Mouse (Mus musculus) macrophage (primary cell): ENCODE data around the gene Sun5. TPM values are rescaled to one million over a fixed set of nuclear protein-coding genes. Genes with fewer than 3 reads are reported as not detected.
"Not testable (repeated sequence)": the region's sequence is repeated elsewhere in the genome, so short reads cannot be mapped to it uniquely, and the experiment has no call there.

Experiments used
- H3K27ac ChIP-seq: fragments of 350-480 bp; formaldehyde crosslinking; 2 replicates; pipeline ENCODE4 v1.9.0; 2021
- H3K36me3 ChIP-seq: fragments of 350-480 bp; formaldehyde crosslinking; 2 replicates; pipeline ENCODE4 v1.9.0; 2021; ENCODE audit errors: inconsistent target
- H3K4me3 ChIP-seq: fragments of 350-480 bp; formaldehyde crosslinking; 2 replicates; pipeline ENCODE4 v1.9.0; 2021; ENCODE audit errors: inconsistent target
- H3K79me2 ChIP-seq: fragments of 350-480 bp; formaldehyde crosslinking; 2 replicates; pipeline ENCODE4 v1.9.0; 2021; ENCODE audit errors: inconsistent target
- WGBS: methylation state at CpG from one replicate; pipeline ENCODE4 v1.1.7; 2026; ENCODE audit warnings: inconsistent platforms; ENCODE audit not compliant: missing documents; 5-methylcytosine and 5-hydroxymethylcytosine counted together
- polyA plus RNA-seq: library from polyadenylated mRNA; stranded (reverse); fragments of 250-400 nt; gene quantifications from 3 replicates; pipeline ENCODE4 v1.2.4, GENCODE M21; 2018; ENCODE audit warnings: inconsistent platforms

The Sun5 gene
- polyA plus RNA-seq, 1 experiment from 2014 or later, result not detected

DNA sequence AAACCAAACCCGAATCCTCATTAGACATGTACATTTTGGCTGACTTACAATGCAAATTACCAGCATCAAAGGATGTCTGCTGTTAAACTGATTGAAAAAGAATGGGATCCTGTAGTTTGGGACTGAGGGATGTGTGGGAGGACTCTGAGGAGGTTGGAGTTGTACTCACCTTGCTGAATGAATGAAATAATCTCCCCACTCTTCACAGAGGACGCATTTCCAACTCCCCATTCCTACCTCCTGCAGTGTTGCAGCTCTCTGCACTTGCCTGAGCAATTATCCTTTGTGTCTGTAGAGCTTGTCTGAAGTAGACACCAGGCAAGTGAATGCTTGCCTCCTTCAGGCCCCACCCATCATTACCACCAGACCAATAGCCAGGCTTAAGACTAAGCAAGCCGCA, 22.5 kb downstream of the Sun5 start:
- H3K4me3 ChIP-seq, result no peak overlapping the region
- no peak overlapping the region for H3K27ac ChIP-seq
- no peaks in the 10 kb centered on the region for H3K79me2 ChIP-seq
- H3K36me3 ChIP-seq, result no peaks in the 10 kb centered on the region
- WGBS, result 94% methylated on average over 3 of the region's 3 CpGs

DNA sequence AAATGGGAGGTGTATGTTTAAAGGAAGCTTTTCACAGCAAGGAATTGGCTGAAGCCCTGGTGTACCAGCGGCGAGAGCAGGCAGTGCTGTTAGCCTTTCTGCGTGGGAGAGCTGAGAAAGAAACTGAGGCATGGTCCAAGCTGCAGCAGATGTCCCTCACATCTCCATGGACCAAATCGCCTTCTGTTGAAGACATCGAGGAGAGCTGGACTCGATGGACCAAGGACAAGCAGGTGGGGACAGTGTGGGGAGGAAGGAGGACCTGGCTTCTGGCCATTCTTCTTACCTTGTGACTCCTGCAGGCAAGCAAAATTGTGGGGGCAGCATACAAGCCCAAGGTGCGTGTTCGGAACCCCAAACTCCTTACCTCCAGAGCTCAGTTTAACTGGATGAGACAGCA, 28.0 kb downstream of the Sun5 start:
- Histone ChIP-seq H3K4me3 (no peak overlapping the region), H3K79me2 (no peaks in the 10 kb centered on the region), H3K27ac (no peak overlapping the region), H3K36me3 (no peaks in the 10 kb centered on the region)
- 91% methylated on average over 8 of the region's 8 CpGs for WGBS

DNA sequence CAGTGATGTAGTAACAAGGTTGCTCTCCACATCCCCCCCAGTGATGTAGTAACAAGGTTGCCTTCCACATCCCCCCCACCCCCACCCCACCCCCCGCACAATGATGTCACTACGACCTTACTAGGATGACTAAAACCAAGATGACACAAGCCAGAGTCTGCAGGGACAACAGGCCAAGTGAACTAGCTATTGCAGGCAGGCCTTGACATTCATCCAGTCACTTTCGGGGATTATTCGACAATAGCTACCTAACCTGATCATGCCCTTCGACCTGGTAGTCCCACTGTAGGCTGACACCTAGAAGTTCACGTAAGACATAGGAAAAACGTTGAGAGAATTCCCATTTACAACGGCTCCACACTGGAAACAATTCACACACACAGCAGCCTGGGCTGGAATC, 37.6 kb downstream of the Sun5 start:
- 87% methylated on average over 6 of the region's 8 CpGs for WGBS
- H3K27ac ChIP-seq, result no peak overlapping the region
- H3K36me3 ChIP-seq, result no peaks in the 10 kb centered on the region
- no peak overlapping the region for H3K4me3 ChIP-seq
- H3K79me2 ChIP-seq, result no peaks in the 10 kb centered on the region

DNA sequence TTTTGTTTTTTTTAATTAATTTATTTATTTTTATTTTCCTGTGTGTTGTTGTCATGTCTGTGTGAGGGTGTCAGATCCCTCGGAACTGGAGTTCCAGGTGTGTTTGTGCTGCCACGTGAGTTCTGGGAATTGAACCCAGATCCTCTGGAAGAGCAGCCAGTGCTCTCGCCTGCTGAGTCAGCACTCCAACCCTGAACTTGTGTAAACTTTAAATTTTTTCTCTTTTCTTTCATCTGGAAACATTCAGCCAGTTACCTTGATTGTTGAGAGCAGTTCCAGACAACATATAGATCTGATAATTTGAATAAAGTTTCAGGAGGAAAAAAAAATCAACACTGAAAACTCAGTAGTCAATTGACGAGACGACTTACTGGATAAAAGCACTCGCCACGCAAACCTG, 42.2 kb downstream of the Sun5 start:
- H3K4me3 ChIP-seq, result no peak overlapping the region
- 88% methylated on average over 7 of the region's 7 CpGs for WGBS
- no peaks in the 10 kb centered on the region for H3K79me2 ChIP-seq
- no peaks in the 10 kb centered on the region for H3K36me3 ChIP-seq
- H3K27ac ChIP-seq, result no peak overlapping the region

GRCm38 (mm10) chr2:153827171-153827830, 43.6 kb downstream of the Sun5 start:
- H3K79me2 ChIP-seq, result no peaks in the 10 kb centered on the region
- 75% methylated on average over 8 of the region's 8 CpGs for WGBS

GRCm38 (mm10) chr2:153825900-153826299, 45.0 kb downstream of the Sun5 start:
- WGBS, result 68% methylated on average over 11 of the region's 32 CpGs
- H3K36me3 ChIP-seq, H3K79me2 ChIP-seq, H3K27ac ChIP-seq, H3K4me3 ChIP-seq: not testable (repeated sequence)

More at GRCm38 (mm10) chr2:153827171-153827830, 43.6 kb downstream of the Sun5 start:
- Histone ChIP-seq H3K4me3 (no peak overlapping the region), H3K36me3 (no peaks in the 10 kb centered on the region), H3K27ac (no peak overlapping the region)

- no peak overlapping the region for H3K4me3 ChIP-seq
- no peak overlapping the region for H3K27ac ChIP-seq
- H3K79me2 ChIP-seq, result no peaks in the 10 kb centered on the region
- WGBS, result 87% methylated on average over 6 of the region's 6 CpGs
- no peaks in the 10 kb centered on the region for H3K36me3 ChIP-seq
Measured at GRCm38 (mm10) chr2:153824593-153824992, 46.3 kb downstream of the Sun5 start.

GRCm38 (mm10) chr2:153822005-153822543, 48.8 kb downstream of the Sun5 start:
- H3K4me3 ChIP-seq, result no peak overlapping the region
- no peaks in the 10 kb centered on the region for H3K36me3 ChIP-seq
- 87% methylated on average over 2 of the region's 2 CpGs for WGBS
- no peak overlapping the region for H3K27ac ChIP-seq
- no peaks in the 10 kb centered on the region for H3K79me2 ChIP-seq

DNA sequence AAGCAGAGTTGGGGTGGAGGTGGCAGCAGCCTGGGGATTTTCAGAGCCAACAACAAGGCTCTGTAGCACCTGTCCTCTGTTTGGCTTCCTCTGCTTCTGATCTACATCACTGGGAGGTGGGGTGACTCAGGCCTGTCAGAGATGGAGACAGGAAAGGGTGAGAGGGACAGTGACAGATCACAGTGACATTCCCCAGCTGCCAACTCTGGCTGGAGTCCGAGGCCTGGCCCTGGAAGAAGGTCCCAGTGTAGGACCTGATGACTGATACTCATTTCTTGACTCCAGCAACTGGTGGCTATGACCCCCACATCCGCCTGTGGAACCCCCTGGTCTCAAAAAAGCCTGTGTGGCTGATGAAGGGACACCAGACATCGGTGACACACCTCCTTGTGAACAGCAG, 61.0 kb downstream of the Sun5 start:
- Histone ChIP-seq H3K4me3 (no peak overlapping the region), H3K27ac (no peak overlapping the region), H3K79me2 (no peaks in the 10 kb centered on the region), H3K36me3 (no peaks in the 10 kb centered on the region)
- 78% methylated on average over 3 of the region's 3 CpGs for WGBS

GRCm38 (mm10) chr2:153808841-153809240, 62.0 kb downstream of the Sun5 start:
- H3K4me3 ChIP-seq, result no peak overlapping the region
- H3K79me2 ChIP-seq, result no peaks in the 10 kb centered on the region
- whole genome bisulfite sequencing, result 87% methylated on average over 6 of the region's 6 CpGs
- no peaks in the 10 kb centered on the region for H3K36me3 ChIP-seq
- no peak overlapping the region for H3K27ac ChIP-seq

DNA sequence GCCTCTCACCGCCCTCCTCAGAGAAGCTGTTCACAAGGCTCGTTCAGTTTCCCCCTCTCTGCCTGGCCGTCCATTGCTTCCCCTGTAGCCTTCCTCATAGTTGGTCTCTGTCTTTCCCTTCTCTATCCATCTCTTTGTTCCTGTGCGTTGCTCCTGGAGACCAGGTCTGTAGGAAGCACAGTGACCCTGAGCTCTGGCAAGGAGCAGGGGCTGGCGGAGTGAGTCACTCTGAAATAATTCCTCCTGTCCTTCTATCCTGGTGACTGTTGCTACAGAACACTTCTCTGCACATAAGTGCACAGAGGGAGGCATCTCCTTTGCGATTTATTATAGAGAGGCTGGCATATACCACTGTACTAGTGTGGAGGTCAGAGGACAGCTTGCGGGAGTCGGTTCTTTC, 62.7 kb downstream of the Sun5 start:
- H3K27ac ChIP-seq, result no peak overlapping the region
- WGBS, result 90% methylated on average over 8 of the region's 8 CpGs
- no peak overlapping the region for H3K4me3 ChIP-seq
- no peaks in the 10 kb centered on the region for H3K79me2 ChIP-seq
- no peaks in the 10 kb centered on the region for H3K36me3 ChIP-seq

GRCm38 (mm10) chr2:153807464-153807863, 63.4 kb downstream of the Sun5 start:
- not testable (repeated sequence) for H3K79me2 ChIP-seq, H3K36me3 ChIP-seq, H3K27ac ChIP-seq, H3K4me3 ChIP-seq

Other genes with a start within 250 kb of the Sun5 start
- gene Commd7, start 238.3 kb downstream of the Sun5 start, polyA plus RNA-seq, result 43.4 to 46.2 TPM (median 43.5 TPM) in 3 replicates
- gene Dnmt3b, start 221.6 kb downstream of the Sun5 start, polyA plus RNA-seq, result 0.36 to 0.75 TPM (median 0.59 TPM) in 3 replicates
- gene Dnmt3c, start 174.4 kb downstream of the Sun5 start, polyA plus RNA-seq, result 0.06 to 0.09 TPM in 2 of 3 replicates, not detected in the other
- 75.5 to 129 TPM (median 95.7 TPM) in 3 replicates for gene Mapre1, start 129.8 kb downstream of the Sun5 start, polyA plus RNA-seq
- 0.14 TPM in 1 of 3 replicates, not detected in the others for gene Efcab8, start 91.2 kb downstream of the Sun5 start, polyA plus RNA-seq
- gene Bpifb2, start 4.0 kb upstream of the Sun5 start, polyA plus RNA-seq, result not detected in 3 replicates
- gene Bpifb6, start 29.3 kb upstream of the Sun5 start, polyA plus RNA-seq, result not detected in 3 replicates
- gene Bpifb3, start 47.1 kb upstream of the Sun5 start, polyA plus RNA-seq, result not detected in 3 replicates
- gene Bpifb4, start 67.1 kb upstream of the Sun5 start, polyA plus RNA-seq, result not detected in 3 replicates
- not detected in 3 replicates for gene Bpifa6, start 103.9 kb upstream of the Sun5 start, polyA plus RNA-seq
- not detected in 3 replicates for gene Bpifa2, start 137.2 kb upstream of the Sun5 start, polyA plus RNA-seq